Mouse (Mus musculus): ENCODE results near the gene Kctd12. TPM values are rescaled to one million over a fixed set of nuclear protein-coding genes. Genes with fewer than 3 reads are reported as not detected.

Kctd12 gene
- total RNA-seq, 1 experiment = 2.5 TPM

GRCm38 (mm10) chr14:102942222-102942843, 40.1 kb downstream of the Kctd12 start:
- Histone ChIP-seq H3K4me1 (ENCODE audit: control insufficient read depth in 2 of 2, insufficient read depth in 2 of 2, low read length in 2 of 2, poor library complexity in 1 of 2) (no peaks in the 10 kb centered on the region), H3K9ac (ENCODE audit: insufficient read depth, low read depth, low read length, poor library complexity, severe bottlenecking) (no peak overlapping the region), H3K36me3 (ENCODE audit: control insufficient read depth, insufficient read depth, low read length, poor library complexity, severe bottlenecking) (no peaks in the 10 kb centered on the region), H3K27ac (ENCODE audit: insufficient read depth, low read depth, low read length, poor library complexity, severe bottlenecking) (no peak overlapping the region), H3K4me3 (ENCODE audit: insufficient read depth in 1 of 2, low read depth in 1 of 2, low read length in 2 of 2, poor library complexity in 1 of 2, severe bottlenecking in 1 of 2) (no peak overlapping the region), H3K9me3 (ENCODE audit: control insufficient read depth, insufficient read depth, low read depth, low read length) (no peaks in the 10 kb centered on the region)
- no peak for TF ChIP-seq CHD2 (IDR thresholded peaks at IDR 0.05; ENCODE audit: low read depth, low read length)
- no peak for TF ChIP-seq HCFC1 (IDR thresholded peaks at IDR 0.05; ENCODE audit: borderline replicate concordance, insufficient read depth, low read length)
- TF ChIP-seq ZNF384 (IDR thresholded peaks at IDR 0.05; ENCODE audit: low read depth, low read length) = no peak
- no peak for TF ChIP-seq ZC3H11A (IDR thresholded peaks at IDR 0.05; ENCODE audit: borderline replicate concordance, low read depth, low read length)
- no peak for TF ChIP-seq MAFK (IDR thresholded peaks at IDR 0.05; ENCODE audit: insufficient read depth, low read depth, low read length)
- no peak for DNase-seq (ENCODE audit: low read depth, low spot score)
- in situ Hi-C loops (cut with MboI; ENCODE audit: low sequenced_read_pairs in 2 of 2, unreplicated experiment in 2 of 2) = no loop called here

GRCm38 (mm10) chr14:102934878-102935277, 47.6 kb downstream of the Kctd12 start:
- no peak overlapping the region for H3K9ac ChIP-seq (ENCODE audit: insufficient read depth, low read depth, low read length, poor library complexity, severe bottlenecking)
- H3K27ac ChIP-seq (ENCODE audit: insufficient read depth, low read depth, low read length, poor library complexity, severe bottlenecking) = no peak overlapping the region
- no peak overlapping the region for H3K4me3 ChIP-seq (ENCODE audit: insufficient read depth in 1 of 2, low read depth in 1 of 2, low read length in 2 of 2, poor library complexity in 1 of 2, severe bottlenecking in 1 of 2)
- in situ Hi-C loops (cut with MboI; ENCODE audit: low sequenced_read_pairs in 2 of 2, unreplicated experiment in 2 of 2) = no loop called here
- no peaks in the 10 kb centered on the region for H3K4me1 ChIP-seq (ENCODE audit: control insufficient read depth in 2 of 2, insufficient read depth in 2 of 2, low read length in 2 of 2, poor library complexity in 1 of 2)
- no peaks in the 10 kb centered on the region for H3K36me3 ChIP-seq (ENCODE audit: control insufficient read depth, insufficient read depth, low read length, poor library complexity, severe bottlenecking)
- no peaks in the 10 kb centered on the region for H3K9me3 ChIP-seq (ENCODE audit: control insufficient read depth, insufficient read depth, low read depth, low read length)
- no peak for DNase-seq (ENCODE audit: low read depth, low spot score)
- TF ChIP-seq HCFC1 (IDR thresholded peaks at IDR 0.05; ENCODE audit: borderline replicate concordance, insufficient read depth, low read length) (no peak), ZC3H11A (IDR thresholded peaks at IDR 0.05; ENCODE audit: borderline replicate concordance, low read depth, low read length) (no peak), MAFK (IDR thresholded peaks at IDR 0.05; ENCODE audit: insufficient read depth, low read depth, low read length) (no peak), CHD2 (IDR thresholded peaks at IDR 0.05; ENCODE audit: low read depth, low read length) (no peak), ZNF384 (IDR thresholded peaks at IDR 0.05; ENCODE audit: low read depth, low read length) (no peak)

GRCm38 (mm10) chr14:102930933-102931332, 51.5 kb downstream of the Kctd12 start:
- TF ChIP-seq MAFK (IDR thresholded peaks at IDR 0.05; ENCODE audit: insufficient read depth, low read depth, low read length) = no peak
- no peak for TF ChIP-seq ZNF384 (IDR thresholded peaks at IDR 0.05; ENCODE audit: low read depth, low read length)
- TF ChIP-seq HCFC1 (IDR thresholded peaks at IDR 0.05; ENCODE audit: borderline replicate concordance, insufficient read depth, low read length) = no peak
- TF ChIP-seq ZC3H11A (IDR thresholded peaks at IDR 0.05; ENCODE audit: borderline replicate concordance, low read depth, low read length) = no peak
- no peak for TF ChIP-seq CHD2 (IDR thresholded peaks at IDR 0.05; ENCODE audit: low read depth, low read length)
- in situ Hi-C loops (cut with MboI; ENCODE audit: low sequenced_read_pairs in 2 of 2, unreplicated experiment in 2 of 2) = no loop called here

GRCm38 (mm10) chr14:102929545-102929944, 52.9 kb downstream of the Kctd12 start:
- Histone ChIP-seq H3K4me1 (ENCODE audit: control insufficient read depth in 2 of 2, insufficient read depth in 2 of 2, low read length in 2 of 2, poor library complexity in 1 of 2) (no peaks in the 10 kb centered on the region), H3K27ac (ENCODE audit: insufficient read depth, low read depth, low read length, poor library complexity, severe bottlenecking) (no peak overlapping the region), H3K4me3 (ENCODE audit: insufficient read depth in 1 of 2, low read depth in 1 of 2, low read length in 2 of 2, poor library complexity in 1 of 2, severe bottlenecking in 1 of 2) (no peak overlapping the region), H3K9me3 (ENCODE audit: control insufficient read depth, insufficient read depth, low read depth, low read length) (no peaks in the 10 kb centered on the region), H3K9ac (ENCODE audit: insufficient read depth, low read depth, low read length, poor library complexity, severe bottlenecking) (no peak overlapping the region), H3K36me3 (ENCODE audit: control insufficient read depth, insufficient read depth, low read length, poor library complexity, severe bottlenecking) (no peaks in the 10 kb centered on the region)
- DNase-seq (ENCODE audit: low read depth, low spot score) = no peak
- in situ Hi-C loops (cut with MboI; ENCODE audit: low sequenced_read_pairs in 2 of 2, unreplicated experiment in 2 of 2) = no loop called here
- TF ChIP-seq HCFC1 (IDR thresholded peaks at IDR 0.05; ENCODE audit: borderline replicate concordance, insufficient read depth, low read length) = no peak
- TF ChIP-seq ZC3H11A (IDR thresholded peaks at IDR 0.05; ENCODE audit: borderline replicate concordance, low read depth, low read length) = no peak
- TF ChIP-seq MAFK (IDR thresholded peaks at IDR 0.05; ENCODE audit: insufficient read depth, low read depth, low read length) = no peak
- no peak for TF ChIP-seq ZNF384 (IDR thresholded peaks at IDR 0.05; ENCODE audit: low read depth, low read length)
- no peak for TF ChIP-seq CHD2 (IDR thresholded peaks at IDR 0.05; ENCODE audit: low read depth, low read length)

More at GRCm38 (mm10) chr14:102930933-102931332, 51.5 kb downstream of the Kctd12 start:
- Histone ChIP-seq H3K9ac (ENCODE audit: insufficient read depth, low read depth, low read length, poor library complexity, severe bottlenecking) (no peak overlapping the region), H3K27ac (ENCODE audit: insufficient read depth, low read depth, low read length, poor library complexity, severe bottlenecking) (no peak overlapping the region), H3K4me1 (ENCODE audit: control insufficient read depth in 2 of 2, insufficient read depth in 2 of 2, low read length in 2 of 2, poor library complexity in 1 of 2) (no peaks in the 10 kb centered on the region), H3K9me3 (ENCODE audit: control insufficient read depth, insufficient read depth, low read depth, low read length) (no peaks in the 10 kb centered on the region), H3K4me3 (ENCODE audit: insufficient read depth in 1 of 2, low read depth in 1 of 2, low read length in 2 of 2, poor library complexity in 1 of 2, severe bottlenecking in 1 of 2) (no peak overlapping the region), H3K36me3 (ENCODE audit: control insufficient read depth, insufficient read depth, low read length, poor library complexity, severe bottlenecking) (no peaks in the 10 kb centered on the region)
- no peak for DNase-seq (ENCODE audit: low read depth, low spot score)

Data from ES-E14 (cell line).